In the genomic region with DNA sequence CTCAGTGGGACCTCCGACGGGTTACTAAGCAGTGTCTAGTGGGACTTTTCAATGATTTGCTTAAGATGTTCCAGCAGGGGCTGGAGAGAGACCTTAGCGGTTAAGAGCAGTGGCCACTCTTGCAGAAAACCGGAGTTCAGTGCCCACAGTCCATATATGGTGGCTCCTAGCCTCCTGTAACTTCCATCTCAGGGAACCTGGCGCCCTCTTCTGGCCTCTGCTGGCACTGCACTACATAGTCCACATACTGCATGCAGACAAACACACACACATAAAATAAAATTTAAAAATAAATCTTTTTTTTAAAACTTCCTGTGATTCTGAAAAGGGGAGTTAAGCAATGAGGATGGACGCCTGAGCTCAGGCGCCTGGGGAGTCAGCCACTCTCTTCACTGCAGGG, we compare ENCODE assay signal across 9 mouse cellular contexts. TPM values are rescaled to one million over a fixed set of nuclear protein-coding genes. Genes with fewer than 3 reads are reported as not detected.
DNase-seq lines count a peak whose midpoint lies in the region; ATAC-seq and TF ChIP-seq lines count a peak whose summit lies in the region.
"Had no signal": no experiment of that assay in that cellular context is flagged by ENCODE, and none has a peak within 500 bp of the region (broad histone marks: within the 10 kb centered on the region; RNA-seq: fewer than 3 reads in every experiment).

No protein-coding gene starts in this region.

- no peak for DNase-seq in kidney, adult 2 months
- peak; percentile 26 for DNase-seq in CD4-positive helper T cell, adult 2 months (ENCODE audit: low read depth, low spot score)
- DNase-seq in MEL (ENCODE audit: low read depth, low spot score) = peak; percentile 42
- DNase-seq in cerebellum, adult 11 months = no peak
- DNase-seq in T-cell, adult 2 months (ENCODE audit: low spot score) = no peak
- DNase-seq: kidney, adult 18-20 months; liver, embryonic 13.5 days had no signal

- no peak overlapping the region for H3K27ac ChIP-seq in kidney, adult 2 months (ENCODE audit: insufficient read depth, low read depth, low read length)
- no peak overlapping the region for H3K27ac ChIP-seq in kidney, embryonic 16.5 days (ENCODE audit: low read length)
- H3K27ac ChIP-seq in MEL (ENCODE audit: control insufficient read depth, low read depth, low read length) = no peak overlapping the region
- H3K27ac ChIP-seq in small intestine, adult 2 months (ENCODE audit: insufficient read depth, low read depth, low read length) = no peak overlapping the region
- H3K27ac ChIP-seq: liver, embryonic 13.5 days had no signal

- no peak for ATAC-seq in kidney, embryonic 16.5 days (ENCODE audit: low FRiP score, low TSS enrichment)

- H3K36me3 ChIP-seq in kidney, adult 2 months (ENCODE audit: control insufficient read depth, insufficient read depth, low read length) = no peaks in the 10 kb centered on the region
- no peaks in the 10 kb centered on the region for H3K36me3 ChIP-seq in kidney, embryonic 16.5 days (ENCODE audit: insufficient read depth, low read length)
- H3K36me3 ChIP-seq in MEL (ENCODE audit: control insufficient read depth in 1 of 2, insufficient read depth in 2 of 2, low read length in 2 of 2) = no peaks in the 10 kb centered on the region
- peaks cover 50% of the 10 kb centered on the region for H3K36me3 ChIP-seq in small intestine, adult 2 months (ENCODE audit: control insufficient read depth, insufficient read depth, low read length)
- H3K36me3 ChIP-seq: liver, embryonic 13.5 days had no signal

- no peak overlapping the region for H3K9ac ChIP-seq in kidney, embryonic 16.5 days (replicated peaks; ENCODE audit: low read length)
- H3K9ac ChIP-seq in MEL (ENCODE audit: control insufficient read depth, low read depth, low read length, poor library complexity, severe bottlenecking) = no peak overlapping the region
- H3K9ac ChIP-seq: liver, embryonic 13.5 days had no signal

- WGBS in kidney, adult 2 months = 76% methylated on average over 7 of the region's 7 CpGs
- 73% methylated on average over 7 of the region's 7 CpGs for WGBS in kidney, embryonic 16.5 days
- WGBS in small intestine, adult 2 months = 84% methylated on average over 7 of the region's 7 CpGs

- TF ChIP-seq POLR2A in kidney, adult 2 months (IDR thresholded peaks at IDR 0.05; ENCODE audit: low read depth, low read length) = no peak
- TF ChIP-seq POLR2A in MEL (IDR thresholded peaks at IDR 0.05; ENCODE audit: control insufficient read depth in 1 of 2, insufficient read depth in 1 of 2, low read depth in 1 of 2, low read length in 2 of 2, poor library complexity in 1 of 2) = no peak
- no peak for TF ChIP-seq POLR2A in small intestine, adult 2 months (IDR thresholded peaks at IDR 0.05; ENCODE audit: low read depth, low read length)

- peak; percentile 4 for TF ChIP-seq RAD21 in MEL (IDR thresholded peaks at IDR 0.05; ENCODE audit: low read depth, low read length)

- H3K27me3 ChIP-seq in kidney, adult 2 months (replicated peaks; ENCODE audit: control insufficient read depth, insufficient read depth, low read length) = no peaks in the 10 kb centered on the region
- no peaks in the 10 kb centered on the region for H3K27me3 ChIP-seq in kidney, embryonic 16.5 days (ENCODE audit: insufficient read depth, low read length)
- H3K27me3 ChIP-seq in MEL (ENCODE audit: control insufficient read depth in 1 of 2, insufficient read depth in 2 of 2, low read length in 2 of 2) = no peaks in the 10 kb centered on the region
- H3K27me3 ChIP-seq in small intestine, adult 2 months (ENCODE audit: control insufficient read depth, insufficient read depth, low read length) = no peaks in the 10 kb centered on the region
- H3K27me3 ChIP-seq: liver, embryonic 13.5 days had no signal

- H3K9me3 ChIP-seq in kidney, embryonic 16.5 days (ENCODE audit: low read length) = 0 out of 2 replicates have a peak, but pooled peaks cover 3% of the 10 kb centered on the region
- H3K9me3 ChIP-seq in MEL (replicated peaks; ENCODE audit: insufficient read depth, low read length) = no peaks in the 10 kb centered on the region
- H3K9me3 ChIP-seq: liver, embryonic 13.5 days had no signal

- H3K4me3 ChIP-seq in kidney, adult 2 months (ENCODE audit: insufficient read depth, low read depth, low read length) = no peak overlapping the region
- no peak overlapping the region for H3K4me3 ChIP-seq in kidney, embryonic 16.5 days (ENCODE audit: low read length)
- no peak overlapping the region for H3K4me3 ChIP-seq in MEL (ENCODE audit: control insufficient read depth in 1 of 2, insufficient read depth in 1 of 2, low read depth in 2 of 2, low read length in 2 of 2)
- no peak overlapping the region for H3K4me3 ChIP-seq in small intestine, adult 2 months (ENCODE audit: low read depth, low read length)
- H3K4me3 ChIP-seq: liver, embryonic 13.5 days had no signal

- TF ChIP-seq EP300 in MEL (IDR thresholded peaks at IDR 0.05; ENCODE audit: low read depth in 1 of 2, low read length in 2 of 2) = no peak

- no peaks in the 10 kb centered on the region for H3K79me2 ChIP-seq in MEL (ENCODE audit: control insufficient read depth, insufficient read depth, low read length, poor library complexity)

- no peak overlapping the region for H3K4me2 ChIP-seq in kidney, embryonic 16.5 days (replicated peaks; ENCODE audit: low read depth, low read length)
- H3K4me2 ChIP-seq: liver, embryonic 13.5 days had no signal

- no peaks in the 10 kb centered on the region for H3K4me1 ChIP-seq in kidney, adult 2 months (ENCODE audit: control insufficient read depth, insufficient read depth, low read length)
- no peaks in the 10 kb centered on the region for H3K4me1 ChIP-seq in kidney, embryonic 16.5 days (ENCODE audit: insufficient read depth, low read length)
- no peaks in the 10 kb centered on the region for H3K4me1 ChIP-seq in MEL (ENCODE audit: control insufficient read depth in 1 of 2, insufficient read depth in 2 of 2, low read length in 2 of 2)
- H3K4me1 ChIP-seq in small intestine, adult 2 months (ENCODE audit: control insufficient read depth, insufficient read depth, insufficient read length, low read length) = peaks cover 3% of the 10 kb centered on the region
- H3K4me1 ChIP-seq: liver, embryonic 13.5 days had no signal

- 0 out of 2 replicates have a peak, but pooled peaks have one; percentile 14 for TF ChIP-seq CTCF in kidney, adult 2 months (conservative IDR thresholded peaks at IDR 0.05; ENCODE audit: insufficient read depth, insufficient read length, low read depth, low read length)
- peak; percentile 37 to 65 (median 37) for TF ChIP-seq CTCF in MEL (IDR thresholded peaks at IDR 0.05 in 2 of 3, conservative IDR thresholded peaks at IDR 0.05 in 1 of 3; ENCODE audit: control insufficient read depth in 1 of 3, insufficient read depth in 1 of 3, low read depth in 2 of 3, low read length in 3 of 3, poor library complexity in 1 of 3, severe bottlenecking in 1 of 3)
- TF ChIP-seq CTCF in small intestine, adult 2 months (IDR thresholded peaks at IDR 0.05; ENCODE audit: extremely low read depth, insufficient read length, insufficient replicate concordance, low read depth, low read length) = peak; percentile 64; the same call in 1 of the 2 replicates

TF ChIP-seq in MEL, 35 proteins besides CTCF, POLR2A, EP300 and RAD21 (continues in another document):
- TF ChIP-seq ETS1 (IDR thresholded peaks at IDR 0.05; ENCODE audit: low read depth, low read length) = no peak
- TF ChIP-seq ZC3H11A (IDR thresholded peaks at IDR 0.05; ENCODE audit: low read depth, low read length) = no peak
- TF ChIP-seq JUND (IDR thresholded peaks at IDR 0.05; ENCODE audit: low read depth, low read length) = no peak
- TF ChIP-seq MAX (IDR thresholded peaks at IDR 0.05; ENCODE audit: low read length) = no peak
- no peak for TF ChIP-seq NRF1 (IDR thresholded peaks at IDR 0.05; ENCODE audit: insufficient read depth, low read depth, low read length, poor library complexity, severe bottlenecking)
- no peak for TF ChIP-seq TCF12 (IDR thresholded peaks at IDR 0.05; ENCODE audit: low read depth, low read length)
- TF ChIP-seq CHD2 (IDR thresholded peaks at IDR 0.05; ENCODE audit: low read length) = no peak
- no peak for TF ChIP-seq MYC (IDR thresholded peaks at IDR 0.05; ENCODE audit: low read depth, low read length)
- no peak for TF ChIP-seq MEF2A (IDR thresholded peaks at IDR 0.05; ENCODE audit: extremely low read depth, insufficient replicate concordance, low read depth, low read length, poor library complexity, severe bottlenecking)
- no peak for TF ChIP-seq MYB (IDR thresholded peaks at IDR 0.05; ENCODE audit: low read depth, low read length)
- no peak for TF ChIP-seq KAT2A (conservative IDR thresholded peaks at IDR 0.05; ENCODE audit: low read depth, low read length)
- no peak for TF ChIP-seq MXI1 (IDR thresholded peaks at IDR 0.05; ENCODE audit: low read depth, low read length)

RNA-seq across cellular contexts. Expression of a gene that starts 6.3 kb away (rescaled TPM):
- polyA plus RNA-seq in kidney, adult 2 months (2012; rRNA removed) = not detected in 2 replicates
- not detected in 2 replicates for polyA plus RNA-seq in kidney, embryonic 16.5 days (2015; fragmentation: Nextera tagmentation; extraction: Ambion mirVana)
- total RNA-seq in MEL (2012; rRNA removed) = not detected in 2 replicates
- under 1 TPM in 1 of 2 experiments, not detected in 1; 0.17 TPM for polyA plus RNA-seq in MEL (2012; ENCODE audit: insufficient read depth in 1 of 2, insufficient read length in 2 of 2, low read depth in 1 of 2, low replicate concordance in 2 of 2, missing spikeins in 1 of 2)
- 78.7 and 178 TPM in 2 replicates for polyA plus RNA-seq in small intestine, adult 2 months (2012; rRNA removed)
- polyA plus RNA-seq: liver, embryonic 13.5 days had no signal

RNA-seq across cellular contexts. Expression of a gene that starts 15.4 kb away (rescaled TPM):
- polyA plus RNA-seq in kidney, adult 2 months (2012; rRNA removed) = 0.22 and 1.3 TPM in 2 replicates
- polyA plus RNA-seq in kidney, embryonic 16.5 days (2015; fragmentation: Nextera tagmentation; extraction: Ambion mirVana) = 0.23 and 0.74 TPM in 2 replicates
- not detected in 2 replicates for total RNA-seq in MEL (2012; rRNA removed)
- under 1 TPM in 1 of 2 experiments, not detected in 1; 0.06 TPM for polyA plus RNA-seq in MEL (2012; ENCODE audit: insufficient read depth in 1 of 2, insufficient read length in 2 of 2, low read depth in 1 of 2, low replicate concordance in 2 of 2, missing spikeins in 1 of 2)
- polyA plus RNA-seq in small intestine, adult 2 months (2012; rRNA removed) = not detected in 2 replicates

RNA-seq across cellular contexts. Expression of a gene that starts 28.6 kb away (rescaled TPM):
- 0.03 and 0.11 TPM in 2 replicates for polyA plus RNA-seq in kidney, adult 2 months (2012; rRNA removed)
- not detected in 2 replicates for polyA plus RNA-seq in kidney, embryonic 16.5 days (2015; fragmentation: Nextera tagmentation; extraction: Ambion mirVana)
- total RNA-seq in MEL (2012; rRNA removed) = not detected in 2 replicates
- polyA plus RNA-seq in MEL (2012; ENCODE audit: insufficient read depth in 1 of 2, insufficient read length in 2 of 2, low read depth in 1 of 2, low replicate concordance in 2 of 2, missing spikeins in 1 of 2) = not detected
- polyA plus RNA-seq in small intestine, adult 2 months (2012; rRNA removed) = 43.4 and 105 TPM in 2 replicates

RNA-seq across cellular contexts. Expression of a gene that starts 57.7 kb away (rescaled TPM):
- polyA plus RNA-seq in kidney, adult 2 months (2012; rRNA removed) = 0.04 and 0.78 TPM in 2 replicates
- 0.04 TPM in 1 of 2 replicates, not detected in the other for polyA plus RNA-seq in kidney, embryonic 16.5 days (2015; fragmentation: Nextera tagmentation; extraction: Ambion mirVana)
- not detected in 2 replicates for total RNA-seq in MEL (2012; rRNA removed)
- not detected for polyA plus RNA-seq in MEL (2012; ENCODE audit: insufficient read depth in 1 of 2, insufficient read length in 2 of 2, low read depth in 1 of 2, low replicate concordance in 2 of 2, missing spikeins in 1 of 2)
- polyA plus RNA-seq in small intestine, adult 2 months (2012; rRNA removed) = 0.44 and 1.2 TPM in 2 replicates
- polyA plus RNA-seq: liver, embryonic 13.5 days had no signal

Comparison
In these comparisons a context has a peak if more than half of its experiments do, and no peak if none do; other contexts are left out.
1. DNase-seq: peak in CD4-positive helper T cell, adult 2 months (single experiment) and MEL (single experiment); none in kidney, adult 2 months (single experiment), cerebellum, adult 11 months (single experiment) and T-cell, adult 2 months (single experiment).
2. CTCF ChIP-seq: peak in every context shown above with its lines; median percentile 64 in small intestine, adult 2 months; 37 in MEL; 14 in kidney, adult 2 months.
3. RNA of a gene that starts 6.3 kb away (polyA plus RNA-seq): 78.7 to 178 TPM in small intestine, adult 2 months; 0.17 TPM in MEL, not detected in kidney, embryonic 16.5 days and not detected in kidney, adult 2 months; every median in the first group is over 10 times any median in the second.
4. RNA of a gene that starts 28.6 kb away (polyA plus RNA-seq): 43.4 to 105 TPM in small intestine, adult 2 months; 0.03 to 0.11 TPM in kidney, adult 2 months, not detected in kidney, embryonic 16.5 days and not detected in MEL; every median in the first group is over 10 times any median in the second.